ENCODE assay signal across 8 mouse cellular contexts in genomic region chr6:30390714-30391697, GRCm38 (mm10). TPM values are rescaled to one million over a fixed set of nuclear protein-coding genes. Genes with fewer than 3 reads are reported as not detected.
DNase-seq lines count a peak whose midpoint lies in the region; ATAC-seq lines count a peak whose summit lies in the region.

Zc3hc1 (minus strand) TSS chr6:30391028.

- peak within 1 kb of the TSS; percentile 55 for H3K4me3 ChIP-seq in forebrain, embryonic 14.5 days (ENCODE audit: low read depth, low read length)
- H3K4me3 ChIP-seq in neural tube, embryonic 15.5 days (replicated peaks): peak within 1 kb of the TSS; percentile 81

- H3K9me3 ChIP-seq in forebrain, embryonic 14.5 days (replicated peaks; ENCODE audit: control insufficient read depth, low read length): no peaks in the 10 kb centered on the region
- H3K9me3 ChIP-seq in neural tube, embryonic 15.5 days (replicated peaks): no peaks in the 10 kb centered on the region

- H3K4me1 ChIP-seq in forebrain, embryonic 14.5 days (ENCODE audit: control insufficient read depth, insufficient read depth, low read length): no peaks in the 10 kb centered on the region
- H3K4me1 ChIP-seq in neural tube, embryonic 15.5 days: peaks cover 9% of the 10 kb centered on the region

- peak; percentile 92 for ATAC-seq in cerebellum, adult (ENCODE audit: insufficient number of reproducible peaks, low FRiP score, low TSS enrichment)
- peak; percentile 92 for ATAC-seq in forebrain, embryonic 14.5 days
- peak; percentile 87 for ATAC-seq in neural tube, embryonic 15.5 days (ENCODE audit: low FRiP score)

- H3K27ac ChIP-seq in forebrain, embryonic 14.5 days (ENCODE audit: low read depth, low read length): no peak within 1 kb of the TSS
- H3K27ac ChIP-seq in neural tube, embryonic 15.5 days (replicated peaks): peak within 1 kb of the TSS; percentile 76

- DNase-seq in ES-CJ7 (ENCODE audit: low read depth, low spot score): peak; percentile 96
- DNase-seq in forebrain, embryonic 14.5 days (ENCODE audit: low spot score): peak; percentile 93
- peak; percentile 70 to 79 for DNase-seq in heart, postnatal 14 days
- DNase-seq in layer of hippocampus, adult 11-12 months (ENCODE audit: low spot score): peak; percentile 83
- DNase-seq in lung, adult 18-20 months: peak; percentile 82 to 85
- peak; percentile 86 for DNase-seq in testis, postnatal 14 days (ENCODE audit: low spot score)

- H3K9ac ChIP-seq in forebrain, embryonic 14.5 days (ENCODE audit: low read length): peak within 1 kb of the TSS; percentile 70
- peak within 1 kb of the TSS; percentile 75 for H3K9ac ChIP-seq in neural tube, embryonic 15.5 days (replicated peaks)

- 17% methylated on average over 33 of the region's 33 CpGs for WGBS in forebrain, embryonic 14.5 days
- WGBS in neural tube, embryonic 15.5 days: 17% methylated on average over 33 of the region's 33 CpGs

- peaks cover 13% of the 10 kb centered on the region for H3K36me3 ChIP-seq in forebrain, embryonic 14.5 days (ENCODE audit: control insufficient read depth, insufficient read depth, low read length)
- H3K36me3 ChIP-seq in neural tube, embryonic 15.5 days: peaks cover 9% of the 10 kb centered on the region

- no peaks in the 10 kb centered on the region for H3K27me3 ChIP-seq in forebrain, embryonic 14.5 days (replicated peaks; ENCODE audit: control insufficient read depth, insufficient read depth, low read length)
- no peaks in the 10 kb centered on the region for H3K27me3 ChIP-seq in neural tube, embryonic 15.5 days (replicated peaks)

- intact Hi-C loops in heart, postnatal 14 days (cut with DNase I): no loop called here

- H3K4me2 ChIP-seq in forebrain, embryonic 14.5 days (ENCODE audit: low read length): peak within 1 kb of the TSS; percentile 53
- peak within 1 kb of the TSS; percentile 54 for H3K4me2 ChIP-seq in neural tube, embryonic 15.5 days

RNA-seq across cellular contexts. Expression of gene Zc3hc1, which starts in this region (rescaled TPM):
- 79.2 and 82.8 TPM in 2 replicates for polyA plus RNA-seq in forebrain, embryonic 14.5 days (2014; fragmentation: Nextera tagmentation; extraction: Ambion mirVana)
- total RNA-seq in heart, postnatal 14 days (2021): 10 to 100 TPM; 15.5 to 17.2 TPM
- polyA plus RNA-seq in neural tube, embryonic 15.5 days (2015; fragmentation: Nextera tagmentation; extraction: Ambion mirVana): 56.2 and 59.2 TPM in 2 replicates
